Mouse (Mus musculus) splenic B cell, adult 2 months (primary cell): ENCODE results near the gene Pdia4.

ENCODE experiments used
- DNase-seq: peaks from one replicate; pipeline ENCODE4 v3.0.0-alpha.2; 2011; ENCODE audit warnings: low read depth, low spot score
- H3K27me3 ChIP-seq: 2 replicates; pipeline ENCODE4 v1.6.1; 2012; ENCODE audit warnings: mild to moderate bottlenecking, low read length, moderate library complexity, mixed read lengths; ENCODE audit not compliant: control insufficient read depth, poor library complexity, insufficient read depth, severe bottlenecking
- H3K36me3 ChIP-seq: 2 replicates; pipeline ENCODE4 v1.6.1; 2012; ENCODE audit warnings: mild to moderate bottlenecking, low read length, moderate library complexity, mixed read lengths; ENCODE audit not compliant: control insufficient read depth, poor library complexity, insufficient read depth, severe bottlenecking

The Pdia4 gene

DNA sequence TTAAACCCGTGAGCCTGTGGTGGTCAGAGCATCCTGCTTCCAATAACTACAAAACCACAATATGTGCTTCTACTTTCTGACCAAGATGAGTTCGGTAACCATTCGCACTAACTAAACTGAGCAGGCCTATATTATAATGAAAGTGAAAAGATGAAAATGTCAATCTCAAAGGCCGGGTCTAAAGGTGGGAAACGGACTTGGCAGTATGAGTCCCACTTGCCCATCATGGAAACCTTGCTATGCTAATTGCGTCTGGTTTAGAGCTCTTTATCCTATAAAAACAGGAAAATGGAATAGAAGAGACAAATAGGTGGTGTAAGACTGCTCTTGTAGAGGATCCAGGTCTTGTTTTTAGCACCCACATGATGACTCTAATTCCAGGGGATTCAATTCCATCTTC, 8.5 kb upstream of the Pdia4 start:
- Histone ChIP-seq H3K27me3 (no peaks in the 10 kb centered on the region), H3K36me3 (no peaks in the 10 kb centered on the region)
- no peak for DNase-seq

DNA sequence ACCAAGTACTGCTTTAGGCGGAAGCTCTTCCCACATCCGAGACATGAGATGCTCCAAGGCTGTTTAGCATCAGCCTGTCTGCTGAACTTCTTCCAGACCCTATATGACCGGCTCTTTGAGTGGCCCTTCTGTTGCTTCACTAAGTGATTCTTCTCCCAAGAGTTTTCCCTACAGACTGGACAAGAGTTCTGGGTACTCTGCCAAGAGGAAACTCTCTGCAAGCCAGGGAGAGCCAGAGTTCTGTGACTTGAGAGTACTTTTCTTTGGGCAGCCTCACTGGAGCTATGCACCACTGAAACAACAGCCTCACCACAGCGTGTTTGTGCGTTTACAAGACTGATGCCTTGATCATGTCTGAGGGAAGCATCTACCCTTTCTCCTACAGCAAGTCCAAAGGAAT, 8.0 kb upstream of the Pdia4 start:
- no peaks in the 10 kb centered on the region for H3K27me3 ChIP-seq
- H3K36me3 ChIP-seq, result no peaks in the 10 kb centered on the region
- no peak for DNase-seq

DNA sequence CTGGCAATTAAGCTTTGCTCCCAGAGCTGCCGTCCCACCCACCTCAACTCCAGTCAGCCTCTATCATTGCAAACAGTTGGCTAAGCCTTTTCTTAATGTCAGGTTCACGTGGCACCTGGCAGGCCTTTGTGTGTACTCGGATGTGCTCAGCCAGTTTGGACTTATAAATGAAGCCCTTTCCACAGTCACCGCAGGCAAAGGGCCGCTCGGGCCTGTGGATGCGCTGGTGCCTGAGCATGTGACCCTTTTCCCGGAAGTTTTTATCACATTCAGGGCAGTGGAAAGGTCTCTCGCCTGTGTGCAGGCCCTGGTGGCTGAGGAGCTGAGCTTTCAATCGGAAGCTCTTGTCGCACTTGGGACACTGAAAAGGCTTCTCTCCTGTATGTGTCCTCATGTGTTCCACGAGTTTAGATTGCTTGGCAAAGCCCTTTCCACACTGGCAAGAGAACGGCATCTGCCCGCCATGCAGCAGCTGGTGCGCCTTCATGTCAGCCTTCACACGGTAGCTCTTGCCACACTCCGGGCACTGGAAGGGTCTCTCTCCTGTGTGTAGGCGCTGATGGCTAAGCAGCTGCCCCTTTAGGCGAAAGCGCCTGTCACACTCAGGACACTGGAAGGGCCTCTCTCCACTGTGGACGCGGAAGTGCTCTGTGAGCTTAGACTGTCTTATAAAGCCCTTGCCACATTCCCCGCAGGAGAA, 6.5 kb upstream of the Pdia4 start:
- no peaks in the 10 kb centered on the region for H3K36me3 ChIP-seq
- DNase-seq, result no peak
- no peaks in the 10 kb centered on the region for H3K27me3 ChIP-seq

DNA sequence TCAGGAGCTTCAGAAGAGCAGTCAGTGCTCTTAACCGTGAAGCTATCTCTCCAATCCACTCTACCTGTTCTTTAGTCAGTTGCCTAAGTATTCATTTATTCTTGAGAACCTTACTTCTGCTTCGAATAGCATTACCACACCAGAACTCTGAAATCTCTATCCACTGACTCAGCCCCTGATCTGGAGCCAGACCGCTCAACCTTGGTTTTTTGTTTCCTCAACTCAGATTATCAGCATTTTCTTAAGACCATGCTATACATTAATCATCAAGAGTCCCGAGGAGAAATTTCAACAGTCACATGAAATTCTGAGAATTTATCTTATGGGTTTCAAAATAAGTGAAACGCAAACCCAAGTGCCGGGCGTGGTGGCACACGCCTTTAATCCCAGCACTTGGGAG, 5.5 kb upstream of the Pdia4 start:
- H3K27me3 ChIP-seq, result no peaks in the 10 kb centered on the region
- DNase-seq, result no peak
- no peaks in the 10 kb centered on the region for H3K36me3 ChIP-seq

DNA sequence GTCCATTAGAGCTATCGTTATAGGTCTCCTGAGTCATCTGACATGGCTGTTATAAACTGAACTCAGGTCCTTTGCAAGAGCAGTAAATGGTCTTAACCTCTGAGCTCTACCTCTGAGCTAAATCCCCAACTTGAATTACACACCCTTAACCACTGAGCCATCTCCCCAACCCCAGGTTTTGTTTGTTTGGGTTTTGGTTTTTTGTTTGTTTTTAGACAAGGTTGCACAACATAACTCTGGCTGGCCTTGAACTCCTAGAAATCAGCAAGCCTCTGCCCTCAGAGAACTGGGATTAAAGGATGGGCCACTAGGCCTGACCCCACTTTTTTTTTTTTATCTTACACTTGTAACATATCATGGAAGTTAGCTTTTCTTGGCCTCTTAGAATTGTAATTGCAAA, 2.9 kb upstream of the Pdia4 start:
- Histone ChIP-seq H3K36me3 (no peaks in the 10 kb centered on the region), H3K27me3 (no peaks in the 10 kb centered on the region)
- DNase-seq, result no peak

DNA sequence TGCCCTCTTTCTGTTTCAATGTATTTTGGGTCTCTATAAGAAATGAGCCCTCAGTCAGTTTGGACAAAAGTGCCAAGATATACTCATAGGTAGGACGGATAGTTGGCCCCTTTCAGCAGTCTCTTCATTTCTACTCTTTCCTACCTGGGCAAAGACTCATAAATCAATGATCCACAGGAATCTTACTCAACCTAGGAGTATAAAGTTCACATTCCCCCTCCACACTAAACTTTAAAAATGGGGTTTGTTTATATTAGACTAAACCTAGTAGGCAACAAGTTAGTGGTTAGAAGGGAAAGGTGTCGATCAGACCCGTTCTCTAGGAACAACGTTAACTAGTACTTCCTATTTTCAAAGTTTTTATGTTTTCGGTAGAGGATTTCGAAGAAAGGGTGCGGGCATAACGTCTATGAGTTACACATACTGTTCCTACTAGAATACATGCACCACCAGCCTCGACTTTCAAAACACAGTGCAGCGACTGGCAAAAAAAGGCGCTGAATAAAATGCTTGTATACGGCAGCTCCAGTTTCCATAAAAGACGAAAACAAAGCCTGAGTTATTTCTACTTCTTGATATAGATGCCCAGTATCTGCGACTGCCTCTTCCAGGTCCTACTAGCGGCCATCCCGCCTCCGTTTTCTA, 837 bp downstream of the Pdia4 start:
- no peaks in the 10 kb centered on the region for H3K27me3 ChIP-seq
- H3K36me3 ChIP-seq, result no peaks in the 10 kb centered on the region
- DNase-seq, result no peak

DNA sequence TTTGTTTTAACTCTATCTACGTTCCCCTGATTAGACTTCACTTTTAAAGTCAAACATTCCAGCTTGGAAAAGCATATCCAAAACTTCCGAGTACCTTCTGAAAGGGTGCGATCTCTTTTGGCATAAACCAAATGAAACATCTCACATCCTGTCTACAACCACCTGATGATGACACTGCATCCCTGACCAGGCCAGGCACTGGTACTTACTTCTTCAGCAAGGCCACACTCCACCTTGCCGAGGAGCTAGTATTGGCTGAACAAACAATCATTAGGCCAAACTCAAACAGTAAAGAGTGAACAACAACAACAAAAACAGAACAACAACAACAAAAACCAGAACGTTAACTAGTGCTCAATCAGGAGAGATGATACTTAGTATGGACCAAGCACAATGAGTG, 1.9 kb downstream of the Pdia4 start:
- H3K27me3 ChIP-seq, result no peaks in the 10 kb centered on the region
- H3K36me3 ChIP-seq, result no peaks in the 10 kb centered on the region
- DNase-seq, result no peak

DNA sequence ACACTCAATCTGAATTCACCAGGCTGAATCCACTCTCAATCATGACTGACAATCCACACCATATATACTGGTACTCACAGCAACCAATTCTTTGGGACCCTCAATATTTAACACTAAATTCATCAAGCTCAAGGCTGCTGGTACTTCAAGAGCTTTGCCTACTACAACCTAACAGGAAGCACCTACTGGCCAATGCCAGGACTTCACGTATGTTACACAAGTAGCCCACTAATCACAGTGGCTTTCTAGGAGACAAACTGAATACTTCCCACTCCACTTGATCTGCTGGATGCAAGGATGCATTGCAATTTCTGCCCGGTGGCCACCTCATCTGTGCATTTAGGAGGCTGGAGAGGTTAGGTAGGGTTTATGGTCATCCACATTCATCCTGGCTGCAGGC, 3.0 kb downstream of the Pdia4 start:
- peaks cover 2% of the 10 kb centered on the region for H3K36me3 ChIP-seq
- DNase-seq, result peak; percentile 57
- H3K27me3 ChIP-seq, result no peaks in the 10 kb centered on the region

DNA sequence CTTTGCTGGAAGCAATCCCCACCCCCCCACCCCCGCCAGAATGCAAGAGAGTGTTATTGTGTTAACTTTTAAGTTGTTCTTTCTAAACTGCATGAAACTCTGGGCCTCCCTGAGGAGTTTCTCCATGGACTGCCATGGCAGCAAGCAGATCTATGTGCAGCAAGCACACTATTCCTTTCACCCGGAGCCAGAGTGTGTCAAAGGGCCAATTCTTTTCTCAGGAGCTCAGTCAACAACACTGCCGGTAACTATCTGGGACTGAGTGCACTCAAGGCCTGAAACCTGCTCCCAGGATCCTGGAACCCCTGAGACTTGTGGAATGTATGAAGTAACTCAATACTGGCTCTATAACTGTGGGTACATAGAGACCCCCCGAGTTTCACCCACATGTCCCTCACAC, 4.2 kb downstream of the Pdia4 start:
- DNase-seq, result no peak
- peaks cover 2% of the 10 kb centered on the region for H3K36me3 ChIP-seq
- no peaks in the 10 kb centered on the region for H3K27me3 ChIP-seq

DNA sequence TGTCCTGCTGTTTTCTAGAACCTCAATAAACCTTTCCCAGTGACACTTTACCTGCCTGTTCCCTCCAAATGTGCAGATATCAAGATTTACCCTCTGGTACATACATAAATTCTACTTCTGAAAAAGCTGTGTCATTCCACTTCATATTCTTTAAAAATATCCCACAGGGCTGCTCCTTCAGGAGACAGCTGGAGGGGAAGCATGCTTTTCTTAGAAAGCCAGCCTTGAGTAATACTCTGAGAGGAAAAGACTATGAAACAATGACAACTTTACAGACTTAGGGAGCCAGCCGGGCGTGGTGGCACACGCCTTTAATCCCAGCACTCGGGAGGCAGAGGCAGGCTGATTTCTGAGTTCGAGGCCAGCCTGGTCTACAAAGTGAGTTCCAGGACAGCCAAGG, 4.7 kb downstream of the Pdia4 start:
- peaks cover 3% of the 10 kb centered on the region for H3K36me3 ChIP-seq
- H3K27me3 ChIP-seq, result no peaks in the 10 kb centered on the region
- DNase-seq, result no peak

DNA sequence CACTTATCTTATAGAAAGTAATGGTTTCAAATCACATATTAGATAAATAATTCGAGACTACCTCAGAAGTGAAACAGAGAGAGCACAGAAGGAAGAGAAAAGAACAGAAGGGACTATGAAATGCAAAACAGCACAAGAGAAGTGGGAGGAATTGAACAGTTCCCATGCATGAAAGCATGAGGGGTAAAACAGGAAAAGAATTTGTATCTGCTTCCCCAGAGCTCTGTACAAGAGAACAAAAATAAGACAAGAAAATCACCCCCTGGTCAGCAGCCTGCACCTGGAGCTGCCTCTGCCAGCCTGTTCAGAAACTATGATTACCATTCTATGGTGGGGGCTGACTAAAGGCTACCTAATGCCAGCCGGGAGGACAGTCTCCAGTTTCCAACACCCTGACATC, 5.8 kb downstream of the Pdia4 start:
- H3K36me3 ChIP-seq, result peaks cover 7% of the 10 kb centered on the region
- H3K27me3 ChIP-seq, result no peaks in the 10 kb centered on the region
- peak; percentile 49 for DNase-seq

DNA sequence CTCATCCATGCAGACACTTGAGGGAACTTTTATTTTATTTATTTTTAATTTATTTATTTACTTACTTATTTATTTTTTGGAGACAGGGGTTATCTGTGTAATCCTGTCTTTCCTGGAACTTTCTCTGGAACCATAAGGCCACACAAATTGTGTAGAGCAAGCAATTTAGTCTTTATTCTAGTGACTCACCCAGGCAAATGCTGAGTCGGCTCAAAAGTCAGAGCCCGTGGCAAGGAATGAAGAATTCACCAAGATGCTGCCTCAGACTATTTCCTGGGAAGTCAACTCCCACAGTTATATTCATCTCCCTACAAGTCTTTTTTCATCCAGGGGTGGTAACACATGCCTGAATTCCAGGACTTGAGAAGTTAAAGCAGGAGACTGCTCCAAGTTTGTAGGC, 7.7 kb downstream of the Pdia4 start:
- Histone ChIP-seq H3K27me3 (no peaks in the 10 kb centered on the region), H3K36me3 (peaks cover 8% of the 10 kb centered on the region)
- no peak for DNase-seq

DNA sequence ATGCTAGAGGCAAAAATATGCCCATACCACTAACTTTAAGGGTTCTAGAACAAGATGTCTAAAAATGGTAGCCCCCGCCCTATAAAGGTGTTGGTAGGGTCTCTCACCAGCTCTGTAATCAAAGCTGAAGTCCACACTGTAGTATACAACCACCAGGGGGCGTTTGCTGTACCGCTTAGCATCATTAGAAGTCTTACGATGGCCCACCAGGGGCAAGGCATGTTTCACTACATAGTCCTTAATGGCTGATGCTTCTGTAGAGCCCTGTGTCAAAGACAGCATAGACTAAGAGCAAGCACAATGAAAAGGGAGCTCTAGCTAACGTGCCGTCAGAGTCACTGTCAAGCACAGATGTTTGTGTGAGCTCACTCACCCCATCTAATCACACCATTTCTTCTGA, 14.2 kb downstream of the Pdia4 start:
- Histone ChIP-seq H3K36me3 (peaks cover 20% of the 10 kb centered on the region), H3K27me3 (no peaks in the 10 kb centered on the region)
- DNase-seq, result peak; percentile 91

DNA sequence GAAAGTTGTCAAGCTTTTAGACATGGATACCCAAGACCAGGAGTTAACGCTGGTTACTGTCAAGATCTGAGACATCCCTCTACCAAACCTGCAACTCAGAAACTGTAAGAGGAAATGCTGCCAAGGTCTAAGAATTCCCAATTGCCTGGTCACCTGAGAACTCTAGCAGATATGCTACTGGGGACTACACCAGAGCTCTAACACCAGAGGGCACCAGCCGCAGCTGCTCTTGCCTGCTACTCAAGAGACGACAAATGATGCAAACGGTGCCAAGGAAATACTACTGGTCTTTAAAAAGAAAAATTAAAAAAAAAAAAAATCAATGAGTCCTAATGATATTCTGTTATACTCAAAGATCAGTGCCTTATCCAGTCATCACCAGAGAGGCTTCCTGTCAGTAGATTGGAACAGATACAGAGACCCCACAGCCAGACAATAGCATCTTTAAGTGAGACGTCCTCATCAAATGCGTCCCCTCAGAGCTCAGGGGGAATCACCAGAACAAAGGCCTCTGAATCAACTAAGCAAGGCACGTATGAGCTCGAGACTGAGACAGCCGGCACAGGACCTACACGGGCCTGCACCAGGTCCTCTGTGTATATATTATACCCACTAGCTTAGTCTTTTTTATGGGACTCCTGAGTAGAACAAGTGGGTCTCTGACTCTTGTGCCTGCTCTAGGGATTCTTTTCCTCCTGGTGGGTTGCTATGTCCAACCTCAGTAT, 19.0 kb downstream of the Pdia4 start:
- peak; percentile 62 for DNase-seq
- no peaks in the 10 kb centered on the region for H3K27me3 ChIP-seq
- peaks cover 4% of the 10 kb centered on the region for H3K36me3 ChIP-seq

DNA sequence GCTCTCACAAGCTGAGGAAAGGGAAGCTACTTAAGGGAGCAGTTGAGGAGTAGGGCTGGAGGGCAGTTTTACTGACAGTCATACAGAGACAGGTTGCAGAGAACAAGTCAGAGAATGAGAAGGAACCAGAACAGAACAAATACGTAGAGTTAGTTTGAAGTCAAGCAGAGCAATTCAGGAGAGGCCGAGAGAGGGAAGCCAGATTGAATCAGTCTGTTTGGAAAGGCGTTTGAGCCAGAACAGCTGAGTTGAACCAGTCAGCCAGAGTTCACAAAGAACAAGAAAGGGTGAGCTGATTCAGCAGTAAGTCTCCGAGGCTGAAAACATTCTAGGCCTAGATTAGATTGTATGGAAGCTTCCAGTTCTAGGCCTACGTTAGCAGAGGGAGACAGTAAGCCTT, 19.9 kb downstream of the Pdia4 start:
- Histone ChIP-seq H3K36me3 (peaks cover 4% of the 10 kb centered on the region), H3K27me3 (no peaks in the 10 kb centered on the region)
- no peak for DNase-seq
